Mouse (Mus musculus): ENCODE measurements around the gene Pum2.

GRCm38 (mm10) chr12:8754116-8754515 is 80.2 kb downstream of the Pum2 start:
- TF ChIP-seq CHD2 (IDR thresholded peaks at IDR 0.05; ENCODE audit: low read depth, low read length) = no peak
- TF ChIP-seq ZC3H11A (IDR thresholded peaks at IDR 0.05; ENCODE audit: borderline replicate concordance, low read depth, low read length) = no peak
- TF ChIP-seq ZNF384 (IDR thresholded peaks at IDR 0.05; ENCODE audit: low read depth, low read length) = no peak
- TF ChIP-seq HCFC1 (IDR thresholded peaks at IDR 0.05; ENCODE audit: borderline replicate concordance, insufficient read depth, low read length) = no peak
- no peak for TF ChIP-seq MAFK (IDR thresholded peaks at IDR 0.05; ENCODE audit: insufficient read depth, low read depth, low read length)

Data from ES-E14 (cell line).